Mouse (Mus musculus) heart, adult 2 months (tissue): ENCODE results near the gene Pter. TPM values are rescaled to one million over a fixed set of nuclear protein-coding genes. Genes with fewer than 3 reads are reported as not detected.
A peak's percentile ranks its signal among the peaks of the same experiment; 100 is the strongest.

Experiments used
- DNase-seq, 2 experiments: peaks; one replicate each; pipeline ENCODE4 v3.0.0; 2021
- H3K27ac ChIP-seq: fragments of 200-600 bp; 2 replicates; pipeline ENCODE4 v1.8.1; 2022
- H3K27me3 ChIP-seq: fragments of 200-500 bp; 2 replicates; pipeline ENCODE4 v1.6.1; 2012; ENCODE audit warnings: mild to moderate bottlenecking, low read length, inconsistent platforms, mixed read lengths; ENCODE audit not compliant: control insufficient read depth, insufficient read depth
- H3K36me3 ChIP-seq: fragments of 200-500 bp; 2 replicates; pipeline ENCODE4 v1.6.1; 2012; ENCODE audit warnings: low read length, inconsistent platforms; ENCODE audit not compliant: control insufficient read depth, insufficient read depth
- H3K4me1 ChIP-seq: fragments of 200-500 bp; 2 replicates; pipeline ENCODE4 v1.6.1; 2011; ENCODE audit warnings: low read length; ENCODE audit not compliant: control insufficient read depth, insufficient read depth
- H3K4me3 ChIP-seq: fragments of 200-600 bp; 2 replicates; pipeline ENCODE4 v1.8.1; 2022
- H3K79me2 ChIP-seq: fragments of 200-500 bp; replicated peaks from 2 replicates; pipeline ENCODE4 v1.6.1; 2012; ENCODE audit warnings: mild to moderate bottlenecking, inconsistent platforms, low read length, moderate library complexity, mixed read lengths; ENCODE audit not compliant: control insufficient read depth, insufficient read depth
- H3K9ac ChIP-seq: fragments of 200-500 bp; 2 replicates; pipeline ENCODE4 v1.6.1; 2012; ENCODE audit warnings: low read depth, mild to moderate bottlenecking, control low read depth, inconsistent platforms, low read length, mixed read lengths
- CTCF ChIP-seq: fragments of 200-600 bp; IDR thresholded peaks from 2 replicates; pipeline ENCODE4 v1.8.1; 2022; ENCODE audit warnings: antibody characterized with exemption, mild to moderate bottlenecking, moderate library complexity
- EP300 ChIP-seq: fragments of 200-500 bp; IDR thresholded peaks from 2 replicates; pipeline ENCODE4 v1.6.1; 2011; ENCODE audit warnings: low read depth, low read length, control low read depth; ENCODE audit not compliant: insufficient read depth
- POLR2A ChIP-seq: fragments of 200-500 bp; IDR thresholded peaks from 2 replicates; pipeline ENCODE4 v1.6.1; 2011; ENCODE audit warnings: mild to moderate bottlenecking, low read depth, low read length, control low read depth; ENCODE audit not compliant: insufficient read depth
- WGBS: fragments of 180-500 bp; shearing (Covaris S2); methylation state at CpG from one replicate; pipeline ENCODE4 v1.1.7; 2018; 5-methylcytosine and 5-hydroxymethylcytosine counted together
- intact Hi-C: fragments of 180-260 bp; cut with DNase I; formaldehyde crosslinking; loops from one replicate; pipeline ENCODE4 v1.15.1; 2025
- polyA plus RNA-seq: library from polyadenylated mRNA; depleted of rRNA; stranded (reverse); fragments of >200 nt; gene quantifications from 2 replicates; pipeline ENCODE4 v1.2.3, GENCODE M21; 2012
- total RNA-seq, 2 experiments: library from RNA; stranded (reverse); gene quantifications; 2 replicates each; pipeline ENCODE4 v1.2.3; 2021

Gene Pter
- total and polyA plus RNA-seq, 3 experiments = 4.1 to 7.5 (median 7.0) TPM

- intact Hi-C loops = no loop called here
- Histone ChIP-seq H3K79me2 (no peaks in the 10 kb centered on the region), H3K4me1 (no peaks in the 10 kb centered on the region), H3K4me3 (no peak overlapping the region), H3K27me3 (no peaks in the 10 kb centered on the region), H3K36me3 (no peaks in the 10 kb centered on the region), H3K9ac (no peak overlapping the region), H3K27ac (no peak overlapping the region)
- WGBS = 79% methylated on average over 4 of the region's 4 CpGs
- TF ChIP-seq EP300 (no peak), CTCF (no peak), POLR2A (no peak)
- no peak for DNase-seq
These were observed 61.3 kb downstream of the Pter start for GRCm38 (mm10) chr2:12984901-12985732.

GRCm38 (mm10) chr2:13000026-13000425, 76.2 kb downstream of the Pter start:
- no peaks in the 10 kb centered on the region for H3K79me2 ChIP-seq
- no peaks in the 10 kb centered on the region for H3K27me3 ChIP-seq
- TF ChIP-seq CTCF (no peak), EP300 (no peak), POLR2A (no peak)
- H3K27ac ChIP-seq = no peak overlapping the region
- DNase-seq = no peak
- intact Hi-C loops = no loop called here
- H3K36me3 ChIP-seq = no peaks in the 10 kb centered on the region
- no peaks in the 10 kb centered on the region for H3K4me1 ChIP-seq
- H3K4me3 ChIP-seq = no peak overlapping the region
- whole genome bisulfite sequencing = 70% methylated on average over 2 of the region's 2 CpGs
- no peak overlapping the region for H3K9ac ChIP-seq

GRCm38 (mm10) chr2:13008433-13008832, 84.6 kb downstream of the Pter start:
- intact Hi-C loops = loop anchor here (5.0 kb wide), 1 partner anchor 301 kb away; no protein-coding TSS in a partner anchor
- no peaks in the 10 kb centered on the region for H3K79me2 ChIP-seq
- H3K36me3 ChIP-seq = no peaks in the 10 kb centered on the region
- DNase-seq = no peak
- 84% methylated on average over 1 of the region's 1 CpGs for whole genome bisulfite sequencing
- no peak overlapping the region for H3K27ac ChIP-seq
- TF ChIP-seq CTCF (peak; percentile 20; the same call in 1 of the 2 replicates), EP300 (no peak), POLR2A (no peak)
- no peak overlapping the region for H3K4me3 ChIP-seq
- H3K27me3 ChIP-seq = peaks cover 6% of the 10 kb centered on the region
- H3K4me1 ChIP-seq = no peaks in the 10 kb centered on the region
- no peak overlapping the region for H3K9ac ChIP-seq

- H3K79me2 ChIP-seq = no peaks in the 10 kb centered on the region
- no peak for DNase-seq
- no peak overlapping the region for H3K4me3 ChIP-seq
- WGBS = 43% methylated on average over 18 of the region's 18 CpGs
- H3K36me3 ChIP-seq = no peaks in the 10 kb centered on the region
- TF ChIP-seq EP300 (no peak), POLR2A (no peak), CTCF (no peak)
- H3K27me3 ChIP-seq = peaks cover 6% of the 10 kb centered on the region
- H3K4me1 ChIP-seq = no peaks in the 10 kb centered on the region
- intact Hi-C loops = loop anchor here (5.0 kb wide), 1 partner anchor 302 kb away; no protein-coding TSS in a partner anchor
- H3K9ac ChIP-seq = no peak overlapping the region
- H3K27ac ChIP-seq = no peak overlapping the region
These were observed 85.6 kb downstream of the Pter start for GRCm38 (mm10) chr2:13009261-13009972.

GRCm38 (mm10) chr2:13010030-13010459, 86.2 kb downstream of the Pter start:
- Histone ChIP-seq H3K36me3 (no peaks in the 10 kb centered on the region), H3K79me2 (no peaks in the 10 kb centered on the region), H3K4me1 (no peaks in the 10 kb centered on the region), H3K27me3 (peaks cover 6% of the 10 kb centered on the region), H3K9ac (no peak overlapping the region), H3K4me3 (no peak overlapping the region; the same call in 1 of the 2 replicates), H3K27ac (no peak overlapping the region)
- intact Hi-C loops = no loop called here
- TF ChIP-seq POLR2A (no peak), CTCF (no peak), EP300 (no peak)
- 11% methylated on average over 31 of the region's 31 CpGs for WGBS
- DNase-seq = peak; percentile 2 to 18
